Mouse (Mus musculus): ENCODE data around the gene Nova2.

- TF ChIP-seq CTCF (IDR thresholded peaks at IDR 0.05) (peak; percentile 41), EP300 (IDR thresholded peaks at IDR 0.05) (no peak)
Observed at GRCm38 (mm10) chr7:18970956-18971355, 45.3 kb downstream of the Nova2 start.
